Mouse (Mus musculus): ENCODE measurements around the gene Gm3402.
"Not testable (repeated sequence)": the region's sequence is repeated elsewhere in the genome, so short reads cannot be mapped to it uniquely, and the experiment has no call there.

GRCm38 (mm10) chr5:146525501-146525900, 11.6 kb downstream of the Gm3402 start, which contains the start of gene Gm3404:
- not testable (repeated sequence) for TF ChIP-seq GATA1, TAL1 (IDR thresholded peaks at IDR 0.05; ENCODE audit: low read length)

Measured in erythroblast, embryonic 14.5 days (primary cell).